Mouse (Mus musculus) erythroblast, adult 5-6 weeks (primary cell): ENCODE data around the gene Gm156. TPM values are rescaled to one million over a fixed set of nuclear protein-coding genes. Genes with fewer than 3 reads are reported as not detected.
"Not testable (repeated sequence)": the region's sequence is repeated elsewhere in the genome, so short reads cannot be mapped to it uniquely, and the experiment has no call there.

Source experiments
- ATAC-seq: replicated peaks from 2 replicates; pipeline ENCODE4 v1.8.0; 2016; ENCODE audit warnings: moderate number of reproducible peaks, mild to moderate bottlenecking, moderate TSS enrichment, inconsistent platforms; ENCODE audit not compliant: poor library complexity, low FRiP score, severe bottlenecking
- total RNA-seq, 2 experiments: library from RNA; stranded (forward) in 1 of 2; stranded (reverse) in 1 of 2; fragments of 150-400 nt in 1 of 2; fragments of 200-764, 138-1000 nt in 1 of 2; gene quantifications; 2 replicates each; pipeline versions ENCODE4 v1.2.3 to v1.2.4; 2015 to 2017; ENCODE audit warnings: low replicate concordance in 2 of 2

Gene Gm156
- total RNA-seq (2015; ENCODE audit: low replicate concordance) (not detected in 2 replicates), total RNA-seq (2017; ENCODE audit: low replicate concordance) (not detected in 2 replicates)

DNA sequence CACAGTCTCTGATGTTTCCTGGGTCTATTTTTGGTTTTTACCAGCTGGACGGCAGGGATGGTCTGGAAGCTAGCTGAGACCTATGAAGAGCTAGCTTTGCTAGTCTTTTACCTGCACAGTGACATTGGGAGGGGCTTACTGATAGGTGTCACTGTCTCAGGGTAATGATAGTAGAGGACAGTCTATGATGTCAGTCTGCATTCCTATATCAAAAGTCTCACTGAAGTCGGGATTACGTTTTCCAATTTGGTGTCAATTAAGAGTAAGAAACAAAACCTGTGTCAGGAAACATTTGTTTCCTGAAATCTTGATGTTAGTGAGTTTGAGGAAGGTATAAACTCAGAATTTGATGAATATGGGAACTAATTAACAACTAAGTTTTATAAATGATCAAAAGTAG is at the start of gene Gm156:
Gene Gm156, minus strand, starts transcription at position 101 of the 400 bp plus-strand sequence.
- not testable (repeated sequence) for ATAC-seq

DNA sequence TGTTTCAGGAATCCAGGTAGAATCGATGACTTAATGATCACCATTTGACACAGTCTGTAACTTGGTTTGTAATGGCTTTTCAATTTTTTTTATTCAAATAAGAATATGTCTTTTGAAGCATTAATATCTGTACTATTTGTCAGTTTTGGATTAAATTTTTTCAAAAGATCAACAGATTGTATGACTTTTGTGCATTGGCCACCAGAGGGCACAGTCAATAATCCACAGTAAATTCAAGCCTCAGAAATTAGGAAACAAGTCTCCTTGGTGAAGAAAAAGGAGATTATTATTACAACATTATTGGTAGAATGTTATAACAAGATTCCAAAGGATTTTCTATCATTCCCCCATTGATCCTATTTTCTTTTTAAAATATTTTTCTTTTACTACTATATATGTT is 41.5 kb upstream of the Gm156 start:
- ATAC-seq: no peak

DNA sequence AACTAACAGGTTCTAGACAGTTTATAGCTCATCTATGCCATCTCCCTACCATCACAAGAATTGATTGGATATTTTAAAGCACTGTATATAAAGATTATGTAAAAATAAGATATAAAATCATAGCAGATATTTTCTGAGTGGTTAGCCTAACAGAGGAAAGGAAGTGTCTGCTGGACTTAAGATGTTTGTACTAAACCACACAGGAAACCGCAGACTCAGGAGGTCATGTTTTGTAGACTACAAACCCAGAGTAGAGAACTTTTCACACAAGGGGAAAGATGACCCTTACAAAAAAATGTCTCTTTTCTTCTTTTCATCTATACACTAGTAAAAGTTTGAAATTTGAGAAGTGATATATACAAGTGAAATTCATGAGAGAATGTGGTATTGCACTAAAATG is 39.9 kb upstream of the Gm156 start:
- no peak for ATAC-seq

DNA sequence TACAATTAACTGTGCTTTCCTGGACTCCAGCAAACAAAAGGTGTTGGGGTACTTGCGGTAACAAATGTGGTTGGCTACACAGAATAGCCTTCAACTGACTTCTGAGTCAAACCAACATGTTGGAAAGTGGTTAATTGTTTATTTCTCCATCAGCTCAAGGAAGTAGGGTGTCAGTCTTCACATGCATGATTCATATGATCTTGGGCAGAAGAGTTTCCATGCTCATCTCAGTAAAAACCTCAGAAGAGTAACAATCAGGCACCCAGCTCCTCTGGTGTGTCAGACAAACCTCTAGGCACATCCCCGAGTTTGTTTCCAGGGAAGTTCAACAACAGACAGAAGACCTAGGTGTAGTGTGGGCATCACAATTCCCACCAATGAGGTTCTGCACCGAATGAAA is 33.7 kb upstream of the Gm156 start:
- no peak for ATAC-seq

DNA sequence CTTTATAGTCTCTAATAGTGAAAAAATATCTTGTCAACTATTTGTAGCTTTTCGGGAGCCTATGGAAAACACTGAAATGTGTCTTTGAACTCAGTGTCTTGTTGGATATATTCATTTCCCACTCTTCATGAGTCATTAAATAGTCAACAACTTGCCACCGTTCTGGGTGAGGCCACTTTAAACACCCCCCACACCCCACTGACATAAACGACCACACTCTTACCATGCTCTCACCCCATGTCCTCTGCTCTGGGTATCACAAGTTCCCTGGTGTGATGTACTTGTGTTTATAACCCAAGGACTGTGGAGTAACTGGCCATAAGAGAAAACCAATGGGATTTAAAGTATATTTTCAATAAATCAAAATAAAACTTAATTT is 36.4 kb downstream of the Gm156 start:
- no peak for ATAC-seq

DNA sequence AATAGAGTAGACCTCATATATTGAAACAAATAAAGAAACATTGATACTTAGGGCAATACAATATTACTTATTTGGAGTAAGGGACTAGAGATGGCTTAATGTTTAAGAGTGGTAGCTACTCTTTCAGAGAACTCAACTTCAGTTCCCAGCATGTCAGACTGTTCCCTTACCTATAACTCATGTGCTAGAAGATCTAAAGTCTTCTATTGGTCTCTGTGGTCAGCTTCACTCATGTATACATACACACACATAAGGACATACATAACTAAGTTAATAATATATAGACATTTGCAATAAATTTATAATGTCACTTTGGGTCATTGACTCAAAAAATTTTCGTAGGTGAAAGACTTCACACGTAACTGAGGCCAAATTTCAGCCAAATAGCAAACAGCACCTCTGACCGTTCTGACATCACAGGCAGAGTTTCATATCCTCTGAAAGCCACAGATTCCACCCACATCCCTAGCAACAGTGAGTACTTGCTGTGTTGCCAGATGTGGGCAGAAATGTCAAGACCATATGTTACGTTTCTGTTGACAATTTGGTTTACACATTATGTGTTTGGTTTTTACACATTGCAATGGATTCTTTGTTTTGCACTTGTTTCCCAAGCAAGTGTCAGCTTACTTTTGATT is 36.9 kb downstream of the Gm156 start:
- ATAC-seq: no peak

DNA sequence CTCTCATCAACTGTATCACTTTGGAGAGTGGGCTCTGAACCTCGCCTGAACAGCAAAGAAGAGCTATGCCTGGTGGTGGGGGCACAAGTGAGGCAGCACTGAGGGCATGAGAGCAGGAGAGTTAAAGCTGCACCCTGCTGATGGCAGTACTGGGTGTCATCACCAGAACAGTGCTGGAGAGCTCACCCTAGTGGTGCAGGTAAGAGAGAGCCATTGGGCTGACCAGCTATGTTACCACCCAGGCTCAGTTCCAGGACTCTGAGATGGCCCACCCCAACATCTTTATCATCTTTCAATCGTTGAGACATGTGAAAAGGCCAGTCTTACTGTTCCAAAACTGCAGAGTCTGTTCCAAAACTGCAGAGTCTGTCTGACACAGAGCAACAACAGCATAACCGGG is 37.9 kb downstream of the Gm156 start:
- no peak for ATAC-seq

DNA sequence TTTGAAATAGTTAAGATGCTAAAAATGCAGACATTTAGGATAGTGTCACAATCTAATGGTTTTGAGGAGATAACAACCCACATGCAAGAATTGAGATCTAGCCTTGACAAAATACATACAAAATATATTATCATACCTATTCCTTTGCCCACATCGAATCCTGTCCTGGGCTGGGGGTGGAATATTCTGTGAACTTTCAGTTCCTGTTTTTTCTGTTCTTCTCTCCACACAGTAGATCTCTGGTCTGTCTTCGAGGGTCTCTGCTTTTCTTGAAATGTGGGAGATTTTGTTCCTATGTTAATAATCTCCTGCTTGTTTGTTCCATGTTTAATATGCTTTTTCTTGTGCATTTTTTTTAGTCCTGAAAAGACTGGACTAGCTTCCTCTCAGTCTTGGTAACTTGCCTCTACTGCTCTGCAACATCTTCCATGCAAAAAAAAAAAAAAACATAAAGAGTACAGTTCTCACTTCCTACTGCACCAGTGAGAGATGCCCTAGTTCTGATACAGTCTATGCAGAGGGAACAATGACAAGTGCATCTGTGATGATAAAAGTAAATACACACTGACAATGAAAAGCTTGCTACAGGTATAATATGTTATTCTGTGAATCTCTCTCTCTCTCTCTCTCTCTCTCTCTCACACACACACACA is 43.9 kb downstream of the Gm156 start, which contains the start of gene Klri2:
Gene Klri2, minus strand, starts transcription at position 416 of the 653 bp plus-strand sequence.
- ATAC-seq: no peak

DNA sequence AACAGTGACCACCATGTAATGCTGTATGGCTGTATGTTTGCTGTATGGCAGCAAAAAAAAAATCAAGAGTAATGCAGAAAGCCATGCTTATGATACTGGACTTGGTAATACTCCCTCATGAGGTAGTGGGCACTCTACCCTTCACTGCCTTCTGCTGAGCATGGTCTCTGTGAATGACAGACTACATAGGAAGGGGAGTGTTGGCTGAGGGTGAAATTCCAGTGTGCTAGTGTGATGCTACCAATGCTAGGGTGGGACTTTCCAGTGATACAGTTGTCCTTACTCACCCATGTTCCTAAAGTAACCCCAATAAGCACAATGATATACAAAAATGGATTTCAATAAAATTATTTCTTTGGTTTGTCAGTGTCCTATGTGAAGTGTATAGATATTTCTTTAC is 47.7 kb downstream of the Gm156 start:
- no peak for ATAC-seq

DNA sequence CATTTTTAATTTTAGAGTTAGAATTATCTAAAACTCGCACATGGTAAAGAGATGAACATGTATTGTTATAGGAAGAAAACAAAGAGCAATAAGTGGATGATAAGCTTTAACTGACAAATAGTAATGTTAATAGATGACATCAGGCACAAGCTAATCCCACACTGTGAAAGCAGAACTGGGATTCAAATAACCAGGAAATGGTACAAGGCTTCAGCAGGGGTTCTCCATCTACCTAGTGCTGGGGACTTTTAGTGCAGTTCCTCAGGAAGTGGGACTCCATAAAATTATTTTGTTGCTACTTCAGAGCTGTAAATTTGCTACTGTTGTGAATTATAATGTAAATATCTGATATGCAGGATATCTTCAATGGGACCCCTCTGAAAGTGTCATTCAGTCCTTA is 56.8 kb downstream of the Gm156 start:
- no peak for ATAC-seq

DNA sequence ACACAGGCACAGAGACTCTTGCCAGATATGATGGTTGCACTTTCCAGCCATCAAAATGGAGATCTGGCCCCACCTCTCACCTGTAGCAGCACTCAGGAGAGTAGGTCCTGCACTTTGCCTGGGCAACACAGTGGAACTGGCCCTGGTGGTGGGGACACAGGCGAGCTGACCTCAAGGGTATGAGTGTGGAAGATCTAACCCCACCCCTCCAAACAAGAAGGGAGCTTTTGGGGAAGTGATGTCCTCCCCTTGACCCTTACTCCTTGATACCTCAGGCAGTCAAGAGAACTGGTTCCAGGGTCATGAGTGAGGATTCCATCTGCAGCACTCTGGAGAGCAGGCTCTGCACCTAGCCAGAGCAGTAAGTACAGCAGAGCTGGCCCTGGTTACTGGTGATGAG is 62.7 kb downstream of the Gm156 start:
- no peak for ATAC-seq

DNA sequence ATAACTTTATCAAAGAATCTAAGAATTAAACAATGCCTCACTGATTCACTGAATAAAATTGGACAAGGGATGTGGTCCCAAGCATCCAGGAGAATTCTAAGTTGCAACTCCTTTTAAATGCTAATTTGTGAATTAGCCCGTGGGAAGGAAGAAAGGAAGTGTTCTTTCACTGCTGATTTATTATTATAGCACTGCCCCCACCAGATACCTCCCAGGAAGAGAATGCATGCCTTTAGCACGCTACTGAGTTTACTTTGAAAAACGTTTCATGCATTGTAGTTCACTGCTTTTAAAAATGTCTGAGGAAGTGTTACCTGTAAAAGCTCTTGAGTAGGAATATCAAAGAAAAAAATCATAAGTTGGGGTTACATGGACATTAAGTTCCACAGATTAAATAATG is 63.6 kb downstream of the Gm156 start:
- ATAC-seq: no peak

DNA sequence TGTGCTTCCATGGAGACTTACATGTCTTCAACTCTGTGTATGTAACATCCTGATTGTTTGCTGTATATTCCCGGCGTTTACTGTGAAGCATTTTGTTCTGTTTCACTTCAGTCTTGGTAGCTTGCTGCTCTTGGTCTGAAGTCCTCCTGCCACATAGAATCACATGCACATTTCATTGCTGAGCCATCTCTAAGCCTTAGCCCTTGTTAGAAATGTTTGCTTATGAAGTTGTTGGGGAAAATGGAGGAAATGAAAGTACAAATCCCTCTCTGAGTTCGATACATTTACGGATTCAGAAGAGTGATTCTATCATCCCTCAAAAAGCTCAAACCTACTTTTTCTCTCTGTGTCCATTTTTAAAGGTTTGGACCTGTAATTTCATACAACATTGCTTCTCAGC is 67.0 kb downstream of the Gm156 start, which contains the start of gene Klri1:
Gene Klri1, minus strand, starts transcription at position 101 of the 400 bp plus-strand sequence.
- no peak for ATAC-seq

Other genes starting within 250 kb of the Gm156 start
- gene Klre1, start 206.4 kb downstream of the Gm156 start, total RNA-seq (2015; ENCODE audit: low replicate concordance): not detected in 2 replicates
- 1.1 TPM in 1 of 2 replicates, not detected in the other for gene Klre1, start 206.4 kb downstream of the Gm156 start, total RNA-seq (2017; ENCODE audit: low replicate concordance)
- gene Klrd1, start 192.5 kb downstream of the Gm156 start, total RNA-seq (2015; ENCODE audit: low replicate concordance): not detected in 2 replicates
- 2.4 TPM in 1 of 2 replicates, not detected in the other for gene Klrd1, start 192.5 kb downstream of the Gm156 start, total RNA-seq (2017; ENCODE audit: low replicate concordance)
- 1.7 and 2.9 TPM in 2 replicates for gene Klrk1, start 160.4 kb downstream of the Gm156 start, total RNA-seq (2015; ENCODE audit: low replicate concordance)
- gene Klrk1, start 160.4 kb downstream of the Gm156 start, total RNA-seq (2017; ENCODE audit: low replicate concordance): 3.4 and 6.6 TPM in 2 replicates
- not detected in 2 replicates for gene Klrc3, start 140.9 kb downstream of the Gm156 start, total RNA-seq (2015; ENCODE audit: low replicate concordance)
- gene Klrc3, start 140.9 kb downstream of the Gm156 start, total RNA-seq (2017; ENCODE audit: low replicate concordance): not detected in 2 replicates
- 1.0 TPM in 1 of 2 replicates, not detected in the other for gene Klrc2, start 123.6 kb downstream of the Gm156 start, total RNA-seq (2015; ENCODE audit: low replicate concordance)
- 0.42 and 1.3 TPM in 2 replicates for gene Klrc2, start 123.6 kb downstream of the Gm156 start, total RNA-seq (2017; ENCODE audit: low replicate concordance)
- 0.63 TPM in 1 of 2 replicates, not detected in the other for gene Klrc1, start 105.3 kb downstream of the Gm156 start, total RNA-seq (2015; ENCODE audit: low replicate concordance)
- 2.2 and 3.1 TPM in 2 replicates for gene Klrc1, start 105.3 kb downstream of the Gm156 start, total RNA-seq (2017; ENCODE audit: low replicate concordance)
- not detected in 2 replicates for gene Klri1, start 67.1 kb downstream of the Gm156 start, total RNA-seq (2015; ENCODE audit: low replicate concordance)
- gene Klri1, start 67.1 kb downstream of the Gm156 start, total RNA-seq (2017; ENCODE audit: low replicate concordance): not detected in 2 replicates
- gene Klri2, start 43.8 kb downstream of the Gm156 start, total RNA-seq (2015; ENCODE audit: low replicate concordance): not detected in 2 replicates
- not detected in 2 replicates for gene Klri2, start 43.8 kb downstream of the Gm156 start, total RNA-seq (2017; ENCODE audit: low replicate concordance)
- not detected in 2 replicates for gene Gm17631, start 78.4 kb upstream of the Gm156 start, total RNA-seq (2015; ENCODE audit: low replicate concordance)
- not detected in 2 replicates for gene Gm17631, start 78.4 kb upstream of the Gm156 start, total RNA-seq (2017; ENCODE audit: low replicate concordance)
- 4.0 and 4.2 TPM in 2 replicates for gene Klra17, start 92.4 kb upstream of the Gm156 start, total RNA-seq (2015; ENCODE audit: low replicate concordance)
- not detected in 2 replicates for gene Klra17, start 92.4 kb upstream of the Gm156 start, total RNA-seq (2017; ENCODE audit: low replicate concordance)
- not detected in 2 replicates for gene Klra5, start 133.4 kb upstream of the Gm156 start, total RNA-seq (2015; ENCODE audit: low replicate concordance)
- gene Klra5, start 133.4 kb upstream of the Gm156 start, total RNA-seq (2017; ENCODE audit: low replicate concordance): not detected in 2 replicates
- not detected in 2 replicates for gene Klra6, start 242.7 kb upstream of the Gm156 start, total RNA-seq (2015; ENCODE audit: low replicate concordance)
- not detected in 2 replicates for gene Klra6, start 242.7 kb upstream of the Gm156 start, total RNA-seq (2017; ENCODE audit: low replicate concordance)